Mouse (Mus musculus): ENCODE data around the gene Nfu1.

Gene Nfu1

GRCm38 (mm10) chr6:87070641-87071040, 61.6 kb downstream of the Nfu1 start:
- no peak for DNase-seq (ENCODE audit: extremely low read depth, low read depth, low spot score)

- no peak for DNase-seq (ENCODE audit: extremely low read depth, low read depth, low spot score)
Measured at GRCm38 (mm10) chr6:87072759-87073158, 63.7 kb downstream of the Nfu1 start.

GRCm38 (mm10) chr6:87075092-87075685, 66.2 kb downstream of the Nfu1 start:
- DNase-seq (ENCODE audit: extremely low read depth, low read depth, low spot score) = no peak

Measured in fat pad, adult 2 months (tissue).